Mouse (Mus musculus) stomach, embryonic 15.5 days (tissue): ENCODE data around the gene Cped1. TPM values are rescaled to one million over a fixed set of nuclear protein-coding genes. Genes with fewer than 3 reads are reported as not detected.
A peak's percentile ranks its signal among the peaks of the same experiment; 100 is the strongest.

Experiments used
- ATAC-seq: fragments of 200-750 bp; cut with Nextera tagmentation; 2 replicates; pipeline ENCODE4 v1.8.0; 2017; ENCODE audit warnings: low read depth, moderate number of reproducible peaks, moderate TSS enrichment; ENCODE audit not compliant: insufficient read depth, low FRiP score
- H3K27ac ChIP-seq: fragments of 300-500 bp; sonication (generic); 2 replicates; pipeline ENCODE4 v1.5.1; 2015; ENCODE audit warnings: mild to moderate bottlenecking, inconsistent platforms
- H3K27me3 ChIP-seq: fragments of 300-500 bp; sonication (generic); replicated peaks from 2 replicates; pipeline ENCODE4 v1.6.1; 2015; ENCODE audit warnings: inconsistent platforms
- H3K36me3 ChIP-seq: fragments of 300-500 bp; sonication (generic); 2 replicates; pipeline ENCODE4 v1.6.1; 2015; ENCODE audit warnings: inconsistent platforms
- H3K4me1 ChIP-seq: fragments of 300-500 bp; sonication (generic); 2 replicates; pipeline ENCODE4 v1.6.1; 2015; ENCODE audit warnings: inconsistent platforms
- H3K4me2 ChIP-seq: fragments of 300-500 bp; sonication (generic); 2 replicates; pipeline ENCODE4 v1.6.1; 2015; ENCODE audit warnings: mild to moderate bottlenecking, inconsistent platforms
- H3K4me3 ChIP-seq: fragments of 300-500 bp; sonication (generic); replicated peaks from 2 replicates; pipeline ENCODE4 v1.5.1; 2015; ENCODE audit warnings: inconsistent platforms
- H3K9ac ChIP-seq: fragments of 300-500 bp; sonication (generic); 2 replicates; pipeline ENCODE4 v1.6.1; 2015; ENCODE audit warnings: inconsistent platforms
- H3K9me3 ChIP-seq: fragments of 300-500 bp; sonication (generic); 2 replicates; pipeline ENCODE4 v1.6.1; 2016; ENCODE audit warnings: inconsistent platforms
- WGBS: fragments of 180-500 bp; shearing (Covaris S2); methylation state at CpG from one replicate; pipeline ENCODE4 v1.1.7; 2015; 5-methylcytosine and 5-hydroxymethylcytosine counted together
- polyA plus RNA-seq: library from polyadenylated mRNA; unstranded; fragments of >200 nt; fragmentation: Nextera tagmentation; extraction: Ambion mirVana; gene quantifications from 2 replicates; pipeline ENCODE4 v1.2.1, GENCODE M21; 2015

The Cped1 gene
- polyA plus RNA-seq, 1 experiment from 2014 or later = 20.4 TPM

DNA sequence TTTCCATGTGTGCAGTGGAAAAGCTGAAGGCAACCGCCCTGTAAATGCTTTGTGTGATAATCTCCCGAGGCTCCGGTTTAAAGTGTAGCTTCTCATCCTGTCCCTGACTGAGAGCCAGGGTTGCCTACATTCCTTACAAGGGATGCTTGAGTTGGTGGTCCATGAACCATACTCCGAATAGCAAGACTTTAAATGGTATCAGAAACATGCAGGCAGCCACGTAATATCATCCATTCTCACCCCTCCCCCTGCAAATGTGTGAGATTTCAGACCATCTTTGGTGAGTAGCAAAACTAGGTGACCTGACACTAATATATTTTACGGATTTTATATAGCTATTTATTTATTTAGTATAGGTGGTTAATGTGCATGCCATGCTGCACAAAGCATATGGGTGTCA lies 311.3 kb downstream of the Cped1 start:
- no peaks in the 10 kb centered on the region for H3K4me1 ChIP-seq
- no peak overlapping the region for H3K4me2 ChIP-seq
- H3K27ac ChIP-seq = peak overlapping the region; percentile 7; the same call in 1 of the 2 replicates

DNA sequence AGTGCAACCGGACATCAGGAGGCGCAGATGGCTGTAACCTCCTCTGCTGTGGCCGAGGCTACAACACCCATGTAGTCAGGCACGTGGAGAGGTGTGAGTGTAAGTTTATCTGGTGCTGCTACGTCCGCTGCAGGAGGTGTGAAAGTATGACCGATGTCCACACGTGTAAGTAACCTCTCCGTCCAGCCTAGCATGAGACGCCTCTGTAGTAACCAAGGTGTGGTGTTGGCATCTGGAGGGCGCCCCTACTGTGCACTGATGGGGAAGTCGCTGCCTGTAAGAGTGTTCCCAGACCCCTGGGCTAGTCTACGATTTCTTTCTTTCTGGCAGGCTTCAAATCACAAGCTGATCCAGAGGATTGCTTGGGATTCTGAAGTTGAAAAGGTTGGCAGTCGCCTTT lies 312.3 kb downstream of the Cped1 start:
- no peaks in the 10 kb centered on the region for H3K4me1 ChIP-seq
- H3K9me3 ChIP-seq = no peaks in the 10 kb centered on the region
- no peaks in the 10 kb centered on the region for H3K27me3 ChIP-seq
- WGBS = 47% methylated on average over 14 of the region's 14 CpGs
- no peak overlapping the region; the same call in 1 of the 2 replicates for H3K4me3 ChIP-seq
- 0 out of 2 replicates have a peak overlapping the region, but pooled peaks have one; percentile 28 for H3K27ac ChIP-seq
- H3K4me2 ChIP-seq = peak overlapping the region; percentile 46
- H3K36me3 ChIP-seq = no peaks in the 10 kb centered on the region
- no peak overlapping the region for H3K9ac ChIP-seq
- ATAC-seq = no peak

More for the DNA sequence above, 311.3 kb downstream of the Cped1 start:
- Histone ChIP-seq H3K36me3 (no peaks in the 10 kb centered on the region), H3K27me3 (no peaks in the 10 kb centered on the region), H3K9me3 (no peaks in the 10 kb centered on the region), H3K4me3 (no peak overlapping the region), H3K9ac (no peak overlapping the region)
- WGBS = 51% methylated on average over 6 of the region's 6 CpGs
- ATAC-seq = no peak

Other genes starting within 250 kb of the Cped1 start
- gene Tspan12, start 133.4 kb upstream of the Cped1 start, polyA plus RNA-seq = 73.1 and 76.7 TPM in 2 replicates
- 42.5 and 44.3 TPM in 2 replicates for gene Ing3, start 36.3 kb upstream of the Cped1 start, polyA plus RNA-seq